Mouse (Mus musculus) limb, embryonic 13.5 days (tissue): ENCODE measurements around the gene Pdlim7. TPM values are rescaled to one million over a fixed set of nuclear protein-coding genes. Genes with fewer than 3 reads are reported as not detected.

Source experiments
- ATAC-seq: fragments of 200-750 bp; cut with Nextera tagmentation; 2 replicates; pipeline ENCODE4 v1.8.0; 2017; ENCODE audit warnings: low read depth, moderate number of reproducible peaks, moderate TSS enrichment; ENCODE audit not compliant: low FRiP score
- H3K27ac ChIP-seq: fragments of 300-500 bp; sonication (generic); 2 replicates; pipeline ENCODE4 v1.5.1; 2015; ENCODE audit warnings: inconsistent platforms, mild to moderate bottlenecking, moderate library complexity
- H3K27me3 ChIP-seq: fragments of 300-500 bp; sonication (generic); 2 replicates; pipeline ENCODE4 v1.6.1; 2015; ENCODE audit warnings: mild to moderate bottlenecking, inconsistent platforms
- H3K36me3 ChIP-seq: fragments of 300-500 bp; sonication (generic); 2 replicates; pipeline ENCODE4 v1.6.1; 2015; ENCODE audit warnings: inconsistent platforms, mild to moderate bottlenecking, moderate library complexity
- H3K4me1 ChIP-seq: fragments of 300-500 bp; sonication (generic); 2 replicates; pipeline ENCODE4 v1.6.1; 2015; ENCODE audit warnings: inconsistent platforms
- H3K4me2 ChIP-seq: fragments of 300-500 bp; sonication (generic); replicated peaks from 2 replicates; pipeline ENCODE4 v1.6.1; 2015; ENCODE audit warnings: inconsistent platforms, mild to moderate bottlenecking, moderate library complexity
- H3K4me3 ChIP-seq: fragments of 300-500 bp; sonication (generic); 2 replicates; pipeline ENCODE4 v1.5.1; 2015; ENCODE audit warnings: moderate library complexity, mild to moderate bottlenecking, inconsistent platforms
- H3K9ac ChIP-seq: fragments of 300-500 bp; sonication (generic); 2 replicates; pipeline ENCODE4 v1.6.1; 2015; ENCODE audit warnings: mild to moderate bottlenecking, inconsistent platforms
- H3K9me3 ChIP-seq: fragments of 300-500 bp; sonication (generic); 2 replicates; pipeline ENCODE4 v1.6.1; 2016; ENCODE audit warnings: inconsistent platforms
- WGBS: fragments of 180-500 bp; shearing (Covaris S2); methylation state at CpG from one replicate; pipeline ENCODE4 v1.1.7; 2015; 5-methylcytosine and 5-hydroxymethylcytosine counted together
- polyA plus RNA-seq: library from polyadenylated mRNA; unstranded; fragments of >200 nt; fragmentation: Nextera tagmentation; extraction: Ambion mirVana; gene quantifications from 2 replicates; pipeline ENCODE4 v1.2.1, GENCODE M21; 2015

The Pdlim7 gene
- polyA plus RNA-seq, result 175 and 181 TPM in 2 replicates

GRCm38 (mm10) chr13:55513111-55513748 is at the start of gene Pdlim7:
Pdlim7 (minus strand) TSS chr13:55513676.
- Histone ChIP-seq H3K36me3 (peaks cover 20% of the 10 kb centered on the region), H3K27me3 (no peaks in the 10 kb centered on the region), H3K9me3 (no peaks in the 10 kb centered on the region), H3K9ac (peak within 1 kb of the TSS; percentile 89), H3K4me3 (peak within 1 kb of the TSS; percentile 92), H3K27ac (peak within 1 kb of the TSS; percentile 88), H3K4me1 (peaks cover 28% of the 10 kb centered on the region), H3K4me2 (peak within 1 kb of the TSS; percentile 93)
- WGBS, result under 1% methylated on average over 54 of the region's 55 CpGs
- peak; percentile 72 for ATAC-seq

- no peak for ATAC-seq
- 71% methylated on average over 6 of the region's 6 CpGs for WGBS
- Histone ChIP-seq H3K36me3 (peaks cover 60% of the 10 kb centered on the region), H3K4me3 (no peak overlapping the region), H3K27ac (no peak overlapping the region), H3K4me1 (no peaks in the 10 kb centered on the region), H3K9ac (no peak overlapping the region), H3K4me2 (no peak overlapping the region), H3K9me3 (no peaks in the 10 kb centered on the region), H3K27me3 (no peaks in the 10 kb centered on the region)
Observed at GRCm38 (mm10) chr13:55557499-55557898, 44.0 kb upstream of the Pdlim7 start.

- Histone ChIP-seq H3K4me2 (no peak overlapping the region), H3K4me3 (no peak overlapping the region), H3K27ac (no peak overlapping the region), H3K9ac (no peak overlapping the region), H3K27me3 (no peaks in the 10 kb centered on the region), H3K36me3 (peaks cover 67% of the 10 kb centered on the region), H3K9me3 (no peaks in the 10 kb centered on the region), H3K4me1 (no peaks in the 10 kb centered on the region)
- no peak for ATAC-seq
- WGBS, result 92% methylated on average over 9 of the region's 9 CpGs
Observed at GRCm38 (mm10) chr13:55555921-55556320, 42.4 kb upstream of the Pdlim7 start.

- no peak overlapping the region for H3K9ac ChIP-seq
- H3K4me3 ChIP-seq, result no peak overlapping the region
- no peaks in the 10 kb centered on the region for H3K9me3 ChIP-seq
- H3K27me3 ChIP-seq, result no peaks in the 10 kb centered on the region
- H3K36me3 ChIP-seq, result peaks cover 99% of the 10 kb centered on the region
- no peak overlapping the region for H3K27ac ChIP-seq
- 90% methylated on average over 15 of the region's 15 CpGs for WGBS
- H3K4me1 ChIP-seq, result no peaks in the 10 kb centered on the region
- no peak overlapping the region for H3K4me2 ChIP-seq
- ATAC-seq, result no peak
Observed at GRCm38 (mm10) chr13:55549061-55549460, 35.6 kb upstream of the Pdlim7 start.

GRCm38 (mm10) chr13:55548426-55548825 is 35.0 kb upstream of the Pdlim7 start:
- H3K27me3 ChIP-seq, result no peaks in the 10 kb centered on the region
- peaks cover 99% of the 10 kb centered on the region for H3K36me3 ChIP-seq
- ATAC-seq, result no peak

GRCm38 (mm10) chr13:55547916-55548315 is 34.4 kb upstream of the Pdlim7 start:
- WGBS, result 88% methylated on average over 2 of the region's 2 CpGs
- Histone ChIP-seq H3K4me2 (no peak overlapping the region), H3K36me3 (peaks cover 99% of the 10 kb centered on the region)

More at GRCm38 (mm10) chr13:55548426-55548825, 35.0 kb upstream of the Pdlim7 start:
- no peak overlapping the region for H3K9ac ChIP-seq
- H3K27ac ChIP-seq, result no peak overlapping the region
- H3K4me3 ChIP-seq, result no peak overlapping the region
- 89% methylated on average over 5 of the region's 5 CpGs for WGBS
- no peaks in the 10 kb centered on the region for H3K9me3 ChIP-seq
- H3K4me2 ChIP-seq, result no peak overlapping the region
- H3K4me1 ChIP-seq, result no peaks in the 10 kb centered on the region

GRCm38 (mm10) chr13:55544792-55545191 is 31.3 kb upstream of the Pdlim7 start:
- ATAC-seq, result no peak
- no peak overlapping the region for H3K27ac ChIP-seq
- no peak overlapping the region for H3K4me2 ChIP-seq
- no peaks in the 10 kb centered on the region for H3K4me1 ChIP-seq
- H3K9ac ChIP-seq, result no peak overlapping the region
- WGBS, result 91% methylated on average over 6 of the region's 6 CpGs
- H3K36me3 ChIP-seq, result peaks cover 100% of the 10 kb centered on the region
- H3K4me3 ChIP-seq, result no peak overlapping the region
- no peaks in the 10 kb centered on the region for H3K27me3 ChIP-seq
- no peaks in the 10 kb centered on the region for H3K9me3 ChIP-seq

More at GRCm38 (mm10) chr13:55547916-55548315, 34.4 kb upstream of the Pdlim7 start:
- Histone ChIP-seq H3K27me3 (no peaks in the 10 kb centered on the region), H3K27ac (no peak overlapping the region), H3K9ac (no peak overlapping the region), H3K9me3 (no peaks in the 10 kb centered on the region), H3K4me3 (no peak overlapping the region), H3K4me1 (no peaks in the 10 kb centered on the region)
- no peak for ATAC-seq

GRCm38 (mm10) chr13:55543447-55543846 is 30.0 kb upstream of the Pdlim7 start:
- no peaks in the 10 kb centered on the region for H3K4me1 ChIP-seq
- peaks cover 100% of the 10 kb centered on the region for H3K36me3 ChIP-seq
- H3K27me3 ChIP-seq, result no peaks in the 10 kb centered on the region
- no peak overlapping the region for H3K4me3 ChIP-seq
- H3K9me3 ChIP-seq, result no peaks in the 10 kb centered on the region
- no peak overlapping the region for H3K27ac ChIP-seq
- no peak overlapping the region for H3K4me2 ChIP-seq
- no peak overlapping the region for H3K9ac ChIP-seq
- ATAC-seq, result no peak
- WGBS, result 88% methylated on average over 8 of the region's 8 CpGs

- WGBS, result 98% methylated on average over 4 of the region's 4 CpGs
- Histone ChIP-seq H3K27me3 (no peaks in the 10 kb centered on the region), H3K27ac (no peak overlapping the region), H3K36me3 (peaks cover 100% of the 10 kb centered on the region), H3K4me3 (no peak overlapping the region), H3K4me1 (no peaks in the 10 kb centered on the region), H3K4me2 (no peak overlapping the region), H3K9ac (no peak overlapping the region), H3K9me3 (no peaks in the 10 kb centered on the region)
- no peak for ATAC-seq
Observed at GRCm38 (mm10) chr13:55542891-55543290, 29.4 kb upstream of the Pdlim7 start.

GRCm38 (mm10) chr13:55540933-55541332 is 27.5 kb upstream of the Pdlim7 start:
- Histone ChIP-seq H3K27ac (no peak overlapping the region), H3K27me3 (no peaks in the 10 kb centered on the region), H3K9ac (no peak overlapping the region), H3K4me3 (no peak overlapping the region), H3K4me1 (peaks cover 4% of the 10 kb centered on the region; the same call in 1 of the 2 replicates), H3K9me3 (no peaks in the 10 kb centered on the region), H3K36me3 (peaks cover 87% of the 10 kb centered on the region), H3K4me2 (no peak overlapping the region)
- WGBS, result 85% methylated on average over 2 of the region's 2 CpGs
- ATAC-seq, result no peak

- peaks cover 16% of the 10 kb centered on the region for H3K4me1 ChIP-seq
Observed at GRCm38 (mm10) chr13:55536194-55537175, 23.0 kb upstream of the Pdlim7 start, which contains the start of gene Ddx41. Ddx41 (minus strand) TSS chr13:55536658.

GRCm38 (mm10) chr13:55535796-55536193 is 22.3 kb upstream of the Pdlim7 start:
- peaks cover 80% of the 10 kb centered on the region for H3K36me3 ChIP-seq
- ATAC-seq, result no peak

More at GRCm38 (mm10) chr13:55536194-55537175, 23.0 kb upstream of the Pdlim7 start, which contains the start of gene Ddx41:
- Histone ChIP-seq H3K9ac (peak within 1 kb of the TSS; percentile 86), H3K9me3 (no peaks in the 10 kb centered on the region), H3K27me3 (no peaks in the 10 kb centered on the region), H3K4me3 (peak within 1 kb of the TSS; percentile 62), H3K4me2 (peak within 1 kb of the TSS; percentile 94), H3K36me3 (peaks cover 80% of the 10 kb centered on the region), H3K27ac (peak within 1 kb of the TSS; percentile 55; the same call in 1 of the 2 replicates)
- ATAC-seq, result peak; percentile 98
- WGBS, result under 1% methylated on average over 70 of the region's 70 CpGs

More at GRCm38 (mm10) chr13:55535796-55536193, 22.3 kb upstream of the Pdlim7 start:
- H3K27me3 ChIP-seq, result no peaks in the 10 kb centered on the region
- WGBS, result 16% methylated on average over 17 of the region's 17 CpGs
- H3K9me3 ChIP-seq, result no peaks in the 10 kb centered on the region
- peak overlapping the region; percentile 94 for H3K4me2 ChIP-seq
- no peak overlapping the region for H3K27ac ChIP-seq
- peak overlapping the region; percentile 86 for H3K9ac ChIP-seq
- H3K4me1 ChIP-seq, result peaks cover 16% of the 10 kb centered on the region
- H3K4me3 ChIP-seq, result peak overlapping the region; percentile 62
